Mouse (Mus musculus) MEL (cell line): Measurements from ENCODE around the gene Mrps10. TPM values are rescaled to one million over a fixed set of nuclear protein-coding genes. Genes with fewer than 3 reads are reported as not detected.

Experiments used
- polyA plus RNA-seq, 2 experiments: library from polyadenylated mRNA; stranded (reverse) in 1 of 2; unstranded in 1 of 2; fragments of >175 nt in 1 of 2; fragments of >200 nt in 1 of 2; gene quantifications; 2 replicates each; pipeline versions ENCODE4 v1.2.1 to v1.2.4; 2012; ENCODE audit warnings: low replicate concordance in 2 of 2, low read depth in 1 of 2; ENCODE audit not compliant: insufficient read length in 2 of 2, insufficient read depth in 1 of 2, missing spikeins in 1 of 2
- total RNA-seq: library from RNA; depleted of rRNA; stranded (reverse); fragments of 300-350 nt; gene quantifications from 2 replicates; pipeline ENCODE4 v1.2.3, GENCODE M21; 2012; rRNA removed

Gene Mrps10
- total and polyA plus RNA-seq, 3 experiments: 78.9 to 442 (median 107) TPM

Other genes starting within 250 kb of the Mrps10 start
- gene Guca1b, start 16.5 kb downstream of the Mrps10 start, total RNA-seq: 0.85 and 1.3 TPM in 2 replicates
- gene Guca1b, start 16.5 kb downstream of the Mrps10 start, polyA plus RNA-seq: 1 to 10 TPM in 1 of 2 experiments, not detected in 1; 3.1 TPM
- 1.5 and 2.3 TPM in 2 replicates for gene Guca1a, start 31.7 kb downstream of the Mrps10 start, total RNA-seq
- 1 to 10 TPM in 1 of 2 experiments, not detected in 1; 3.2 TPM for gene Guca1a, start 31.7 kb downstream of the Mrps10 start, polyA plus RNA-seq
- gene AI661453, start 67.7 kb downstream of the Mrps10 start, total RNA-seq: not detected in 2 replicates
- not detected for gene AI661453, start 67.7 kb downstream of the Mrps10 start, polyA plus RNA-seq
- gene 1700001C19Rik, start 68.5 kb downstream of the Mrps10 start, total RNA-seq: not detected in 2 replicates
- gene 1700001C19Rik, start 68.5 kb downstream of the Mrps10 start, polyA plus RNA-seq: not detected
- gene Taf8, start 133.4 kb downstream of the Mrps10 start, total RNA-seq: 14.4 and 15.2 TPM in 2 replicates
- gene Taf8, start 133.4 kb downstream of the Mrps10 start, polyA plus RNA-seq: 10 to 100 TPM in 1 of 2 experiments, not detected in 1; 25.7 TPM
- gene Ccnd3, start 136.2 kb downstream of the Mrps10 start, total RNA-seq: 143 TPM in 2 replicates
- gene Ccnd3, start 136.2 kb downstream of the Mrps10 start, polyA plus RNA-seq: 100 to 1,000 TPM in 1 of 2 experiments, not detected in 1; 568 TPM
- 60.2 and 69.3 TPM in 2 replicates for gene Bysl, start 242.6 kb downstream of the Mrps10 start, total RNA-seq
- 10 to 100 TPM in 1 of 2 experiments, not detected in 1; 85.4 TPM for gene Bysl, start 242.6 kb downstream of the Mrps10 start, polyA plus RNA-seq
- 45.9 and 62.6 TPM in 2 replicates for gene Med20, start 242.7 kb downstream of the Mrps10 start, total RNA-seq
- gene Med20, start 242.7 kb downstream of the Mrps10 start, polyA plus RNA-seq: 10 to 100 TPM in 1 of 2 experiments, not detected in 1; 45.7 TPM
- 1.1 and 2.9 TPM in 2 replicates for gene Gm20517, start 242.7 kb downstream of the Mrps10 start, total RNA-seq
- gene Gm20517, start 242.7 kb downstream of the Mrps10 start, polyA plus RNA-seq: 1 to 10 TPM in 1 of 2 experiments, not detected in 1; 1.9 TPM